Mouse (Mus musculus): ENCODE data around the gene Ppp2r3c. TPM values are rescaled to one million over a fixed set of nuclear protein-coding genes. Genes with fewer than 3 reads are reported as not detected.
"Not testable (repeated sequence)": the region's sequence is repeated elsewhere in the genome, so short reads cannot be mapped to it uniquely, and the experiment has no call there.

Gene Ppp2r3c
- polyA plus RNA-seq, 1 experiment = 5.3 TPM

- Histone ChIP-seq H3K79me2 (ENCODE audit: control insufficient read depth, insufficient read depth) (no peaks in the 10 kb centered on the region), H3K27me3 (ENCODE audit: control insufficient read depth, insufficient read depth, insufficient read length) (no peaks in the 10 kb centered on the region), H3K4me2 (ENCODE audit: low read depth) (no peak overlapping the region), H3ac (ENCODE audit: control insufficient read depth, insufficient read length) (no peak overlapping the region), H3K36me3 (ENCODE audit: control insufficient read depth, insufficient read depth) (no peaks in the 10 kb centered on the region), H3K4me3 (no peak overlapping the region)
- peak in 1 of 3 experiments; percentile 17 for TF ChIP-seq MYOD1 (IDR thresholded peaks at IDR 0.05; ENCODE audit: control insufficient read depth in 1 of 3, insufficient read length in 2 of 3, low read depth in 2 of 3)
- TF ChIP-seq E2F4 (IDR thresholded peaks at IDR 0.05; ENCODE audit: insufficient read depth) = no peak
- TF ChIP-seq REST (IDR thresholded peaks at IDR 0.05; ENCODE audit: insufficient read depth, insufficient read length) = peak; percentile 77
- TF ChIP-seq TCF12 (IDR thresholded peaks at IDR 0.05; ENCODE audit: insufficient read depth, poor library complexity, severe bottlenecking) = no peak
- TF ChIP-seq TCF3 (IDR thresholded peaks at IDR 0.05; ENCODE audit: insufficient read length, low read depth) = no peak
- no peak for TF ChIP-seq POLR2A (IDR thresholded peaks at IDR 0.05; ENCODE audit: insufficient read length, low read depth)
Measured at GRCm38 (mm10) chr12:55272243-55272642, 30.6 kb downstream of the Ppp2r3c start.

- H3K4me2 ChIP-seq (ENCODE audit: low read depth); H3K4me3 ChIP-seq; H3K79me2 ChIP-seq (ENCODE audit: control insufficient read depth, insufficient read depth); H3K27me3 ChIP-seq (ENCODE audit: control insufficient read depth, insufficient read depth, insufficient read length); H3ac ChIP-seq (ENCODE audit: control insufficient read depth, insufficient read length); H3K36me3 ChIP-seq (ENCODE audit: control insufficient read depth, insufficient read depth): not testable (repeated sequence)
Measured at GRCm38 (mm10) chr12:55263385-55263784, 39.4 kb downstream of the Ppp2r3c start.

- not testable (repeated sequence) for H3K4me2 ChIP-seq (ENCODE audit: low read depth)
Measured at GRCm38 (mm10) chr12:55261950-55262349, 40.8 kb downstream of the Ppp2r3c start.

GRCm38 (mm10) chr12:55242243-55242642 is 60.6 kb downstream of the Ppp2r3c start:
- H3K4me3 ChIP-seq; H3K36me3 ChIP-seq (ENCODE audit: control insufficient read depth, insufficient read depth); H3K4me2 ChIP-seq (ENCODE audit: low read depth); H3K79me2 ChIP-seq (ENCODE audit: control insufficient read depth, insufficient read depth); H3ac ChIP-seq (ENCODE audit: control insufficient read depth, insufficient read length); H3K27me3 ChIP-seq (ENCODE audit: control insufficient read depth, insufficient read depth, insufficient read length): not testable (repeated sequence)

More at GRCm38 (mm10) chr12:55261950-55262349, 40.8 kb downstream of the Ppp2r3c start:
- not testable (repeated sequence) for H3K36me3 ChIP-seq (ENCODE audit: control insufficient read depth, insufficient read depth); H3ac ChIP-seq (ENCODE audit: control insufficient read depth, insufficient read length); H3K4me3 ChIP-seq; H3K27me3 ChIP-seq (ENCODE audit: control insufficient read depth, insufficient read depth, insufficient read length); H3K79me2 ChIP-seq (ENCODE audit: control insufficient read depth, insufficient read depth)

GRCm38 (mm10) chr12:55230520-55230861 is 72.3 kb downstream of the Ppp2r3c start:
- peak overlapping the region; percentile 23 for H3K4me3 ChIP-seq
- not testable (repeated sequence) for H3K79me2 ChIP-seq (ENCODE audit: control insufficient read depth, insufficient read depth); H3K4me2 ChIP-seq (ENCODE audit: low read depth); H3K27me3 ChIP-seq (ENCODE audit: control insufficient read depth, insufficient read depth, insufficient read length); H3K36me3 ChIP-seq (ENCODE audit: control insufficient read depth, insufficient read depth); H3ac ChIP-seq (ENCODE audit: control insufficient read depth, insufficient read length)

GRCm38 (mm10) chr12:55229626-55230519 is 72.9 kb downstream of the Ppp2r3c start, which contains the start of gene Srp54c:
TSS of gene Srp54c (plus strand) at chr12:55230168.
- not testable (repeated sequence) for H3K27me3 ChIP-seq (ENCODE audit: control insufficient read depth, insufficient read depth, insufficient read length)

More at GRCm38 (mm10) chr12:55229626-55230519, 72.9 kb downstream of the Ppp2r3c start, which contains the start of gene Srp54c:
- H3K4me2 ChIP-seq (ENCODE audit: low read depth); H3K36me3 ChIP-seq (ENCODE audit: control insufficient read depth, insufficient read depth); H3ac ChIP-seq (ENCODE audit: control insufficient read depth, insufficient read length); H3K79me2 ChIP-seq (ENCODE audit: control insufficient read depth, insufficient read depth): not testable (repeated sequence)
- peak within 1 kb of the TSS; percentile 23 for H3K4me3 ChIP-seq

Other genes starting within 250 kb of the Ppp2r3c start
- gene 2700097O09Rik, start 222.9 kb downstream of the Ppp2r3c start, polyA plus RNA-seq (2012; fragmentation: generic; extraction: Trizol) = 4.5 TPM
- 28.2 TPM for gene Srp54a, start 222.7 kb downstream of the Ppp2r3c start, polyA plus RNA-seq (2012; fragmentation: generic; extraction: Trizol)
- gene Fam177a, start 178.5 kb downstream of the Ppp2r3c start, polyA plus RNA-seq (2012; fragmentation: generic; extraction: Trizol) = 17.5 TPM
- gene Srp54b, start 147.9 kb downstream of the Ppp2r3c start, polyA plus RNA-seq (2012; fragmentation: generic; extraction: Trizol) = 46.5 TPM
- not detected for gene 1700047I17Rik2, start 103.4 kb downstream of the Ppp2r3c start, polyA plus RNA-seq (2012; fragmentation: generic; extraction: Trizol)
- gene Srp54c, start 72.8 kb downstream of the Ppp2r3c start, polyA plus RNA-seq (2012; fragmentation: generic; extraction: Trizol) = 19.5 TPM
- gene 1110008L16Rik, start 3.4 kb downstream of the Ppp2r3c start, polyA plus RNA-seq (2012; fragmentation: generic; extraction: Trizol) = 8.2 TPM
- 266 TPM for gene Psma6, start 81.2 kb upstream of the Ppp2r3c start, polyA plus RNA-seq (2012; fragmentation: generic; extraction: Trizol)
- 18.0 TPM for gene Nfkbia, start 189.6 kb upstream of the Ppp2r3c start, polyA plus RNA-seq (2012; fragmentation: generic; extraction: Trizol)